Mouse (Mus musculus): ENCODE results near the gene Vmn1r179.

GRCm38 (mm10) chr7:23926678-23927077 is at the start of gene Vmn1r179:
- TF ChIP-seq CTCF (IDR thresholded peaks at IDR 0.05; ENCODE audit: low read depth, low read length) (no peak), POLR2A (IDR thresholded peaks at IDR 0.05; ENCODE audit: borderline replicate concordance, low read depth, low read length) (no peak)

All from bone marrow macrophage, adult 2 months (primary cell).